Mouse (Mus musculus) ovary, adult 18-20 months (tissue): Measurements from ENCODE around the gene Il34.
A peak's percentile ranks its signal among the peaks of the same experiment; 100 is the strongest.
"Not testable (repeated sequence)": the region's sequence is repeated elsewhere in the genome, so short reads cannot be mapped to it uniquely, and the experiment has no call there.

Experiments used
- DNase-seq: peaks from one replicate; pipeline ENCODE4 v3.0.0; 2022; ENCODE audit warnings: low spot score, mixed read lengths

Gene Il34

DNA sequence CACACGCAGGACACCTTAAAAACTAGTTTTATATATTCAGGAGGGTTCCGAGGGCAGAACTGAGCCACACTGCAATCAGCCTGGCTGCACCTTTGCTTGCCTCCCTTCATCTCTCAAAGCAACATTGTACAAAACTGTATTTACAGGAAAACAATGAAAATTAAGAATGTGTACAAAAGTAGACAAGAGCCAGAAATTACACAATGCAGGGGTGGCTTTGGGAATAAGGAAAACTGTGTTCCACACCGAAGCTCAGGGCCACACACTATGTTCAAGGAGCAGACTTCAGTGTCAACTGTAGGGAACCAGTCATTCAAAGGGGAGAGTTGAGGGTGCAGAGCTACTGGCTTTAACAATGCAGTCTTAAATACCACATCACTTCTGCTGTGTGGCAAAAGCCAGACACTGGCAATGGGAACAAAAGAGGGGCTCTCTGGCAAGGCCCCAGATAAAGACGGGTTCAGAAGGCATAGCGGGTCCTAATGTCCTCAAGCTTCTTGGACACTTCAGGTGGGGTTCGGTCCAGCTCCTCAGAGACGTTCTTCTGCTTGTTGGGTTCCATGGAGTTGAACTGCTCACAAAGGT lies 4.8 kb upstream of the Il34 start:
- no peak for DNase-seq

DNA sequence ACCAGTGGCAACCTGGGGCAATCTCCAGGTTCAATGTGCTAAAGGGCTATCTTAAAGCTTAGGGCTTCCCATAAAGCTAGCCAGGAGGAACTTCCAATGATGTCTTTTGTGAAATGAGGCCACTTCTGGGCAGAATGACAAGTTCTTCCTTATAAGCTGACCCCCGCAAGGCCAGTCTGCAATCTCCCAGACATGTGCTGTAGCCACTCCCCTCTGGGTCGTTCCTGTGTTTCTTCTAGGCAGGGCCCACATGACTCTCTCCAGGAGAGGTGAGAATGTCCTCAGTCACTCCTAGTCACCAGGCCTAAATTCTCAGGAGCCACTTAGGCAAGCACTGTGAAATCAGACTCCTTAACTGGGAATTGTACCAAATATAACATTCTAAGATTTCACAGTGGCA lies 4.1 kb upstream of the Il34 start:
- peak; percentile 32 for DNase-seq

DNA sequence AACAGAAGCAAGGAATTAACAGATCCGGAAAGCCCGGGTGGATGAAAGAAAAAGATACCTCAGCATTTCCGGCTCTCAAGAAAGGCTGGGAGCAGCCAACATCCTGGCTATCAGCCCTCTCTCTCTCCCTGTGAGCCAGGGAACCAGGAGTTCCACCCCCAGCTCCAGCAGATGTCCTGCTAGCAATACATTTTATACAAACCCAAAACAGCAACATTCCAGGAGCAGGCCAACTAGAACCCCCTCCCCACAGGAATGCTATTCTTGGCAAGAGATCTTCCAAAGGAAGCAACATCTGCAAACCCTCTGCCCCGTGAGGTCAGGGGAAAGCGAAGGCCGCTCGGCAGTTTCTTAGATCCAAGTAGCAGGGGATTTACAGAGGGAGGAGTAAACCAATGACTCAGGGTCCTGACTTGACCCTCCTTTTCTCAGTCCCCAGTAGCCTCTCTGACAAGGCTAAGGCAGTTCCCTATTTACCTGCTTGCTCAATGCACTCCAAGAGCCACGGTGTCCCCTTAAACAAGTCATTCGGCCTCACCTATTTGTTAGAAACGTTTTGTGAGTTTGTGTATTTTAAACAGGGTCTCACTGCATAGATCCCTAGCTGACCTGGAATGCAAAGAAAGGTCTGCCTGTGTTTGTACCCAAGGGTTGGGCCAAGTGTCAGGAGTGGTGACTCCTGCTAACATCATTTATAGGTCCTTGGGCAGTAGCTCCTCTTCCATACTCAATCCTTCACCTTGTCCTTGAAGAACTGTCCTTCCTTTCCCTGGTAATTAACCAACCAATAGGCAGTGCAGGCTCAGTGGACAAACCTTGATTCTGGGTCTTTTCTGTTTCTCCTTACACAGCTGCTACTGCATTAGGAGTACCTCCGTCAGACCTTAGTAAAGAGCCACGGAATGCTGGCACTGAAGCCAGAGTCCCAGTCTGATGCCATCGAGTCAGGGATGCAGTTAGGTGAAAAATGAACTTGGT lies 3.1 kb upstream of the Il34 start:
- peak; percentile 54 for DNase-seq

DNA sequence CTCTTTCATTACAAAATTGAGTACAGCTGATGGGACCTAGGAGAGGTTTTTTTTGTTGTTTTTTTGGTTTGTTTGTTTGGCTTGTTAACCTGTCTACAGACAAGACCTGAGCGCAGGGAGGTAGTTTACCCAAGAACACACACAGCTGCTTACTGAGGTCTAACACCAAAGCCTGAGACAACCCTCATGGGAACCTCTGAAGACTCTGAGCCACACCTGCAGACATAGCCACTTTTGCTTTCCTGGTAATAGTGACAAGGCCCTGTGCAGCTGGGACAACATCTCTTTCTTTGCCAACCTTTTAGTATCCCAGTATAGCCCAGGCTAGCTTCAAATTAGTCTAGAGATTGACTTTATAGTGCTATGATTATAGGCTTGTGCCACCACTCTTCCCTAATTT lies 422 bp upstream of the Il34 start:
- no peak for DNase-seq

DNA sequence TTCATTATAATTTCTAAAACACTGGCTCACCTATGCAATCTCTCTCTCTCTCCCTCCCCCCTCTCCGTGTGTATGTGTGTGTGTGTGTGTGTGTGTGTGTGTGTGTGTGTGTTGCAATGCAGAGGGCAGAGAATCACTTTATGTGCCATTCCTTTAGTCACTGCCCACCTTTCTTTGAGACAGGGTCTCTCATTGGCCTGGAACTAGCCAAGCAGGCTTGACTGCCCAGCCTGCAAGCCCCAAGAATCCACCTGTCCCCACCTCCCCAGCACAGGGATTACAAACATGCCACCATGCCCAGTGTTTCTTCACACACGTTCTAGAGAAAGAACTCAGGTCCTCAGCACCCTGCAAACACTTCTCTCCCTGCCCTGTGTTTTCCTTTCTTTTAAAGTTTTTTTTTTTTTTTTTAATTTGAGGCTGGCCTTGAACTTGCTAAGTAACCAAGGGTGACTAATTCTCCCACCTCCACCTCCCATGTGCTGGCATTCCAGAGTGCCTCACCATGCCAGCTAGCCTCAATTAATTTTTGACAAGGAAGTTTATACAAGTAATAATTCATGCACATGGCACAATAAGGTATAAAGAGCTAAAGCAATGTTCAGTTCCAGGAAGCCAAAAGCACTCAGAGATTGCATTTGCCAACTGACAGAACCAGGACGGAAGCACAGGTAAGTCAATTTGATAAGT lies 754 bp downstream of the Il34 start:
- no peak for DNase-seq

DNA sequence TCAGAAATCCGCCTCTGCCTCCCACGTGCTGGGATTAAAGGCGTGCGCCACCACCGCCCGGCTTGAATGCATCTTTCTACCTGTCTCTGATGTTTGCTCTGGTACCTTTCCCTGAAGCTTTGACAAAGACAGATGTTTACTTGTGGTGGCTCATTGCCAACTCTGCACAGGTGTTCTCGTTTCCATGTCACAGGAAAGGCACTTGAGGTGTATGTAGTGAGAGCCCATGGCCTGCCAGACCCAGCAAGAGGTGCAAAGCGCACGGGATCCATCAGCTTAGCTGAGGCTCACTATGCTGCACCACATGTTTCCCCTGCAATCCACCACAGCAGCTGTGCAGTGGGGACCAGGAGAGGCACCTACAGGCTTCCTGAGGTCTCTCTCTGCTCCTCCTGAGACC lies 1.9 kb downstream of the Il34 start:
- no peak for DNase-seq

DNA sequence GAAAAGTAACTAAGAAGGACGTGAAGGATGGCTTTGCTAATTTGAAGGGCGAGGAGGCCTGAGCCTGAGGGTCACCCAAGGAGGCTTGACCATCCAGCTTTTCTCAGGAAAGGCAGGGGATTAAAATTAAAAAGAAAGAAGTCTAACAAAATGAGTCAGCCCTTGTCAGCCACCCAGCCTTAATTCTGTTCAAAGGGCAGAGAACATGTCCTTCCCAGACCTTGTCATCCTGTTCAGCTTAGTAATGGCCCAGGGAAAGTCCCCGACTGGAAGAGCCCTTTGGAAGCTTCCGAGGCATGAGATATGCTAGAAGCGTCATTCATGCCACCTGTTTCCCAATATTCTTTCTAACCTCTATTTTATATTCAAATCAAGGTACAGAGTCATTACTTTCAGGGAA lies 2.7 kb downstream of the Il34 start:
- DNase-seq, result no peak

DNA sequence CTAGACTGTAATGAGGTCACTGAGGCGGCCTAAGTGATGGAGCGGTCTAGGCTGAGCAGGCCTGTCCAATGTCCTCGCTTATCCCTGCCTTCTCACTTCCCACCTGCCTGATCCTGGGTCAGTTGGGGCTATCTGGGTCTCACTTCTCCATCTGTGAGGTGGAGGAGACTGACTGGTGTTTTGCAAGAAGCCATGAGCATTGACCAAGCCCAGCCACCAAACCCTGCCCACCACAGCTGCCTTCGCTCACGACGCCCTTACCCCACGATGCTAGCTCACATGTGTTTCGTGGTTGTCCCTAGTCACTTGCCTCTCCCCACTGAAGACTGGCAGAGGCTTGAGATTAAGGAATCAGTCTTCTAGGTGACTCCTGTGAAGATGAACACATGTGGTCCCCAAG lies 8.6 kb downstream of the Il34 start:
- no peak for DNase-seq

DNA sequence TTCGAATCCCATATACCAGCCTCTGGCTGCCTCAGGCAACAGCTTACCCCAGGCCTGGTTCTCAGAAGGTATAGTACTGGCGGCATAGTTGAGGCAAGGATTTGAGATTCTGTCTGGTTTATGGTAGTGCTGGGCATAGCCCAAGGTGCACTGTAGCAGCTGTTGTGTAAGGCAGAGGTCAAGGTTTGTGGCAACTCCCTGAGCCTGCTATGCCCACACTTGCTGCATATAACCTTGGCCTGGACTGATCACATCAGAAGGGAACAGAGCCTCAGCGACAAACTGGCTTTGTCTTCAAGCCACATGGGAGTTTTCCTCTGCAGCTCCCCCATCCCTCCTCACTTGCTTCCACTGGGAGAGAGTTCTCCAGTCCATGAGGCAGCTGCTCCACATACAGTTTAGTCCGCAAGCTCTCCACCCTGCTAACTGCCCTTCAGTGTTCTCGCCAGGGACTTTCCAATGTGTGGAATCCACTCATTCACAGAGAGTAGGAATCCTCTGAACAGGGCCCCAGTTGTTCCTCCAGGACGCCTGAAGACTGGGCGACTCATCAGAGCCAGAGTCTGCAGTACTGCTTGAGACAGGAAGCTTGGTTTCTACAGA lies 11.3 kb downstream of the Il34 start:
- DNase-seq, result no peak

DNA sequence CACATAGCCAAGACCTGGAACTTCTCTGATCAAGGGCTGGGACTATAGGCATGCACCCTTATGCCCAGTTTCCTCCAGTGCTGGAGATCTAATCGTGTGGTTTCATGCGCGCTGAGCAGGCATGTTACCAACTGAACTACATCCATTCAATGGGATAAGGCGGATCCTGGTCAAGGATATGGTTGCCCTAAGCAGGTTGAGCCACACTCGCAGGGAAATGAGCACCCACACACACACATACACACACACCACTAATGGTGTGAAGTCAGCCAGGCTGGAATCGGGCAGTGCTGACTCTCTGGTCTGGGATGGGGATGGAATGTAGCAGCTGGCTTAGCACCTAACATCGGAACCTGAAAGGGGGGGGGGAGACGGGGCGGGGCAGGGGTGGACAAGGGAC lies 11.8 kb downstream of the Il34 start:
- no peak for DNase-seq

DNA sequence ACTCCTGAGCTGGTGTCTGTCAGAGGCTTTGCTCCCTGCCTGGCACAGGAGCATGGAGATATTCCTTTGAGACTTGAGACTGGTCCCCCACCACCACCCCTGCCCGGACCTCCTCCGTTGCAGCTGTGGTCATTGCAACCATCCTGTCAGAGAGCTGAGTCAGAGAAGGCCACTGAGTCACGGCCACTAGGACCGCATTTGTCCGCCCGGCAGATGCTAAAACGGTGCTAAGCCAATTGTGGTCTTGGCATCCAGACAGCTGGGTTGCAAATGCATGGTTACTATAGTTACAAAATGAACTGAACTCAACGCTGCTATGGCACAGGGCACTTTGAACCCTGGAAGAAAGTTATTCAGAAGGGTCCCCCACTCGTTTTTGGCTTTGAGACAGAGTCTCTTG lies 12.2 kb downstream of the Il34 start:
- DNase-seq, result no peak

DNA sequence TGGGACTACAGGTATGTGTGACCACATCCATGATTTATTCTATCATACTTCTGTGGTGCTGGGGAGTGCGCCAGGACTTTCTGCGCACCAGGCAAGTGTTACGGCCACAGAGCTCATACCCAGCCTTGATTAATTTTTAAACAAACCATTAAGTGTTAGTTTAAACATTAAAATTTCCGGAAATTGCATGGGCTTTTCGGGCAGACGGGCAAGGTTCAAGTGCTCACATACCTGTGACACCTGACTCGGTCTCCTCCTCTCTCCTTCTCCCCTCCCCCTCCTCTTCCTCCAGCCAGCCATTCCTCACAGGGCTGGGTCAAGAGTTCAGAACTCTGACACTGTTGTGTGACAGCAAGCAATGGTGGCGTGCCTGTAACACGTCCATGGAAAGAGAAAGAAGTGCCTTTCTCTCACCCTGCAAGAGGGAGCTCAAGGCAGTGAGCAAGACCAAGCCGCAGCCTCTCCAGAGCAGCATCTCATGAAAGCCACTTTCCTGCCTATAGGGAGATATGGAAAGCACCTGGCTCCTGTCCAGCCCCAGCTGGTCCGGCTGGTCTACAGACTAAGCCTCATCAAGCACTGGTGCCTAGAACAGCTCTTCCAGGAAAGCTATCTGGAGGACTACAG lies 13.0 kb downstream of the Il34 start:
- no peak for DNase-seq

DNA sequence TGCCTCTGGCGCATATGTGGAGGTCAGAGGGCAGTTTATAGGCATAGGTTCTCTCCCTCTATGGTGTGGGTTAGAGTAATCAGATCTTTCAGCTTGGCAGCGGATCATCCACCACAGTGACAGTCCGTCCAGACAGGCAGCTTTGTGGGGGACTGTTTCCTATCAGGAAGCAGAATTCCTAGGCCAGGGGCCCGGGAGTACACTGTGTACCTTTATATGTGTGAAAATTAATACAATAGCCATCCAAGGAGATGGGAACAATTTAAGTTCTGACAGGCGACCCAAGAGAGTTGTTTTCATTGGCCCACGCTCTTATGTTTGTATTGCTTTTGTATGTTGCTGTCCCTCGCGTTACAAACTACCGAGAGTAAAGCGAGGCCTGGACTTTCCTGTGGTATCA lies 14.6 kb downstream of the Il34 start:
- no peak for DNase-seq

DNA sequence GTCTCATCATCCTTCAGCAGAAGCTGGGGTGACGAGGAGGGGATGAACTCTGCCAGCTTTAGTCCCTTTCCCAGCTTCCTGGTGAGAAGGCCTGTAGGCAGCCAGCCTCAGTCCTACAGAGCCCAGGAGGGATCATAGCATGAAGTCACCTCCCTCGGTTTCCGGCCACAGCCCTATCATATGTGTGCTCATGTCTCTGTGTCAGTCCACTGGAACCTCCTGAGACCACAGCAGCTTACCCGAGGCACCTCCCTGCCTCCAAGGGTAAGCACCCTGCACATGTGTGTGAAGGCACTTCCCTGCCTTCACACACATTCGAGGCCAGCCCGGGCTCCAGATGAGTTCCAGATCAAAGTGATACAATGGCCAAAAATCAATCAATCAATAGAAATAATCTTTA lies 15.5 kb downstream of the Il34 start:
- no peak for DNase-seq

DNA sequence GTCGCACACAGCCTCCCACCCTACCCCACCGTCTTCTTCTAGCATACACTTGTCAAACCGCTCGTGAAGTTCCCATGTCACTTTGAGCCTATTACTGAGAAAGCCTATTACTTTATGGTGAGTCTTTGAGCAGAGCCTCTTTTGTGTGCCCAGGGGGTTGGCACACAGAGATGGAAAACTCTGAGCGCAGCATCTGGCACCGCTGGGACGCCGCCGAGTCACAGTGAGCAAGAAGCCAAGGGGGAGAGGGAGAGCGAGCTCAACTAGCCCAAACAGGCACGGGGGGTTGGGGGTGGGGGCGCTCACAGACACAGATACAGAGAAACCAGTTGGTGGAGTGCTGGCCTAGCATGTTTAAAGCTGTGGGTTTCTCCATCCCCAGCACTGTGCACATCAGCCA lies 16.2 kb downstream of the Il34 start:
- no peak for DNase-seq

DNA sequence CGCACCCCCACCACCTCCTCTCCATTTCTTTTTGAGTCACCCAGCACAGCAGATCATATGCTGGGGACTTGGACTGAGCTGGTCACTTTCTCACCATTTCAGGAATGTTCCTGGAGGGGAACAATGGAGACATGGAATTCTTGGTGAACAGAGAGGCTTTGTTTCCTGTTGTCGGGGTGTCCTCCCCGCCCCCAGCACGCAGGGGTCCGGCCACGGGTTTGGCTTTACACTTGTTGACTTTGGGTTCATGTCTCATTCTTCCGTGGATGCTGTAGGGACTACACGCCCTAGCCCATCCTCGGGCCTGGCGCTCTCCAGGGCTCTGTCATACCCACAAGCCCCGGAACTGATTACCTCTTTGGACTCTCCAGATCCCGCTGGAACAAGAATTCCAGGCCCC lies 16.7 kb downstream of the Il34 start:
- DNase-seq, result no peak

DNA sequence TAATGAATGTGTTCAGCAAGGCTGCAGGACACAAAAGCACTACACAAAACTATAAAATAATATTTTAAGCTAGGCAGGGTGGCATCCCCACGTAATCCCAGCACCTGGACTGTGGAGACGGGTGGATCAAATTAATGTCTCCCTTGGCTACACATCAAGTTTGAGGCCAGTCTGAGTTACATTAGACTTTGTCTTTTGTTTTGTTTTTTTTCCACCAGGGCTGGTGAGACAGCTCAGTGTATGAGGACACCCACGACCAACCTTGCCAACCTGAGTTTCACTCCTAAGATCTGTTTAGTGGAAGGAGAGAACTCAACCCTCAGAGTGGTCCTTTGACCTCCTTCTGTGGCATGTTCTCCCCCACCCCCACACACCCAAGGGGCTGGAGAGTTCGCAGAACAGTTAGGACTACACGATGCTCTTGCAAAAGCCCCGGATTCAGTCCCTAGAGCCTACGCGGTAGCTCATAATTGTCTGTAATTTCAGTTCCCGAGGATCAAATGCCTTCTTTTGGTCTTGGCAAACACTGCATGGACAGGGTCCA lies 18.2 kb downstream of the Il34 start:
- no peak for DNase-seq

DNA sequence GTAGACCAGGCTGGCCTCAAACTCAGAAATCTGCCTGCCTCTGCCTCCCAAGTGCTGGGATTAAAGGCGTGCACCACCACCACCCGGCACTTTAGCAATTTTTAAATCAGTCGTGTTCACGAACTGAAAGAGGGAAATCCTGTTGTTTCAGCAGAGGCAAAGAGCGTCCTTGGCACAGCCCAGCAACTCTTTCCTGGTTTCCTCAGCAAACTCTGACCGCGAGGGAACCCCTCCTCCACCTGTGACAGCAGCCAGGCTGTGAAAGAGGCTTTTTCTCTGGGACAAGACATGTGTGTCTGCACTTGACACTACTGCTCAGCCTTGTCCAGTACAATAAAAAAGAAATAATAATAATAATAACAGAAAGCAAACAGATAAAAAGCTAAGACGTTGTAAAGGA lies 18.8 kb downstream of the Il34 start:
- no peak for DNase-seq

DNA sequence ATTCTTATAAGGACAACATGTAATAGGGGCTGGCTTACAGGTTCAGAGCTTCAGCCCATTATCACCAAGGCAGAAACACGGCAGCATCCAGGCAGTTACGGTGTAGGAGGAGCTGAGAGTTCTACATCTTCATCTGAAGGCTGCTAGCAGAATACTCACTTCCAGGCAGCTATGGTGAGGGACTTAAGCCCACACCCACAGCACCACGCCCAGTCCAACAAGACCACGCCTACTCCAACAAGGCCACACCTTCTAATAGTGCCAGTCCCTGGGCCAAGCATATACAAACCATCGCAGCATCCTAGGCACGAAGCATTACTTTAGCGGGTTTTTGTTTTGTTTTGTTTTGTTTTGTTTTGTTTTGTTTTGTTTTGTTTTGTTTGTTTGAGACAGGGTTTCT lies 19.2 kb downstream of the Il34 start:
- not testable (repeated sequence) for DNase-seq

DNA sequence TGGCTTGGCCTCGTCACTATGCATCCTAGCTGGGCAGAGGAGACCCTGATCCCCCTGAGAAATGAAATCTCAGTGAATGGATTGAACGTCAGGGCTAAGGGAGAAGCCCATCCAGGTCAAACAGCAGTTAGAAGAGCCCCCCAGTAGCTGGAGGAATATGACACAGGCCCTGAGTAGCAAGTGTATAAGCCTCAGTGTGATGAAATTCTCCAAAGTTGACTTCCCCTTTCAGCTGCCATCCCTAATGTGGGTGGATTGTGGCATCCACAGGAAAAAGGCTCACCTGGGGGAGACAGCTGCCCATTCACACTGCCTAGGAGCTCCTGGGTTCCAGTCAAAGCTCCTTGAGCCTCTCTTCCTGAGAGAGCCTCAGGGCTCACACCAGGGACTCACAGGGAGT lies 20.4 kb downstream of the Il34 start:
- DNase-seq, result no peak

DNA sequence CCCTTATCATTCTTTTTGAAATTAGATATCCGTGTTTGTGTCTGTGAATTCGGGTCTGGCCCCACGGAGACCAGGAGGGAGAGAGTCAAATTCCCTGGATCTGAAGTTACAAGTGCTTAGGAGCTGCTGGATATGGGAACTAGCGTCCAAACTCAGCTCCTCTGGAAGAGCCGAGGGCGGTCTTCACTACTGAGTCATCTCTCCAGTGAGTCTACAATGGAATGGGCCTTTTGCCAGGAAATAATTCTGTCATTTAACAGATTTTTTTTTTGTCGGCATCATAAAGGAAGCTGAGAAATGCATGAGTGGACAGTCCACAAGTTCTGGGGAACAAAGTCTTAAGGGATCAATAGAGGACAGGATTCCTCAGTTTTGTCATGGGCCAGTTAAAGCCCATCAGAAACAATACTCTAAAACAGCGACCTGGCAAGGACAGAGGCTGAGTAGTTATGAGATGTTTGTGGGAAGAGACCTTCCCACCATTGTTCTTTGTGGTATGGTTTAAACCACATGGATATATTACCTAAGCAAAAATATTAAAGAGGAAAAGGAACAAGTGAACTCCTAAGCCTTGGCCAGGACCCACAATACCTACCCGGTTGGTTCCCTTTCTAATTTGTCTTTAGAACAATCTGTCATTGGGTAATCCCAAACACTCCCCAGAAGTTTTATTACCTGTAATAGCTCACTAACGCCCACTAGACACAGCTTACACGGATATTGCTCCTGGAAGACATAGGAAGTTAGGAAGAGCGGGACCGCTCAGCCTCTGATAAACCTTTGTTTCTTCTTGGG lies 25.6 kb downstream of the Il34 start:
- no peak for DNase-seq
